Mouse (Mus musculus) C2C12 (cell line): ENCODE measurements around the gene Tmprss9.

ENCODE experiments used
- CTCF ChIP-seq: IDR thresholded peaks from one replicate; pipeline ENCODE4 v1.5.1; 2011; ENCODE audit not compliant: control insufficient read depth, insufficient read depth, insufficient read length
- MYOD1 ChIP-seq: IDR thresholded peaks from one replicate; pipeline ENCODE4 v1.6.1; 2011; ENCODE audit warnings: low read depth; ENCODE audit not compliant: control insufficient read depth, insufficient read length

GRCm38 (mm10) chr10:80915260-80915659 is 43.6 kb downstream of the Tmprss9 start:
- TF ChIP-seq CTCF (no peak), MYOD1 (no peak)
